Mouse (Mus musculus) heart, postnatal 4 days (tissue): ENCODE measurements around the gene Rapgef1. TPM values are rescaled to one million over a fixed set of nuclear protein-coding genes. Genes with fewer than 3 reads are reported as not detected.

Source experiments
- total RNA-seq, 2 experiments: library from RNA; stranded (reverse); gene quantifications; 2 replicates each; pipeline ENCODE4 v1.2.3; 2021

Gene Rapgef1
- total RNA-seq, 2 experiments from 2014 or later = 96.3 to 98.4 TPM

Other genes starting within 250 kb of the Rapgef1 start
- not detected for gene Gm13420, start 132.0 kb downstream of the Rapgef1 start, total RNA-seq
- gene Gm13547, start 139.6 kb downstream of the Rapgef1 start, total RNA-seq = not detected
- 10 to 100 TPM; 14.6 to 14.7 TPM for gene Coq4, start 167.8 kb downstream of the Rapgef1 start, total RNA-seq
- 10 to 100 TPM; 37.5 to 38.6 TPM for gene Trub2, start 168.8 kb downstream of the Rapgef1 start, total RNA-seq
- gene Slc27a4, start 182.9 kb downstream of the Rapgef1 start, total RNA-seq = 10 to 100 TPM; 22.3 to 23.4 TPM
- gene Urm1, start 200.4 kb downstream of the Rapgef1 start, total RNA-seq = 10 to 100 TPM; 37.9 to 40.9 TPM
- 10 to 100 TPM; 13.4 to 13.9 TPM for gene Cercam, start 249.4 kb downstream of the Rapgef1 start, total RNA-seq